Mouse (Mus musculus) lung, adult 18-20 months (tissue): ENCODE measurements around the gene Gper1.
A peak's percentile ranks its signal among the peaks of the same experiment; 100 is the strongest.
"Not testable (repeated sequence)": the region's sequence is repeated elsewhere in the genome, so short reads cannot be mapped to it uniquely, and the experiment has no call there.

Experiments
- DNase-seq, 2 experiments: peaks; one replicate each; pipeline ENCODE4 v3.0.0; 2022; ENCODE audit warnings: mixed read lengths in 2 of 2

The Gper1 gene

DNA sequence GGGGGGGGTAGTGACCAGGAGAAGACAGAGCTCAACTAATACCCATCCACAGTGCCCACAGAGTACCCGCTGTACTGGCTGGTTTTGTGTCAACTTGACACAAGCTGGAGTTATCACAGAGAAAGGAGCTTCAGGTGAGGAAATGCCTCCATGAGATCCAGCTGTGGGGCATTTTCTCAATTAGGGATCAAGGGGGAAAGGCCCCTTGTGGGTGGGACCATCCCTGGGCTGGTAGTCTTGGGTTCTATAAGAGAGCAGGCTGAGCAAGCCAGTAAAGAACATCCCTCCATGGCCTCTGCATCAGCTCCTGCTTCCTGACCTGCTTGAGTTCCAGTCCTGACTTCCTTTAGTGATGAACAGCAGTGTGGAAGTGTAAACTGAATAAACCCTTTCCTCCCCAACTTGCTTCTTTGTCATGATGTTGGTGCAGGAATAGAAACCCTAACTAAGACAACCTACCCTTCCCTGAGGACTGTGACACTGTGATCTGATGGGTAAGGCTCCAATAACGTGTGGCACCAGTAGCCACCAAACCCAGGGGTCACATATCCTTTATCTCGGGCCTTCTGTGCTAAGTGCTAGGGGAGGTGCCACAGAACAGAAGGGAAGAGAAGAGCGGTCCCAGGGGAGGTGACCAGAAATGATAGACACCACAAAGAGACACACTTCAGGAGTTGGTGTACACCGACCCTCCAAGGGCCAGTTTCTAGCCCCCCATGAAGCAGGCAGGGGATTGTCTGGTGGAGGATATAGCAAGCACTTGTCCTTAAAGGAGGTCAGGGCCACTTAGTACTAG, 32.4 kb upstream of the Gper1 start:
- DNase-seq: not testable (repeated sequence)

DNA sequence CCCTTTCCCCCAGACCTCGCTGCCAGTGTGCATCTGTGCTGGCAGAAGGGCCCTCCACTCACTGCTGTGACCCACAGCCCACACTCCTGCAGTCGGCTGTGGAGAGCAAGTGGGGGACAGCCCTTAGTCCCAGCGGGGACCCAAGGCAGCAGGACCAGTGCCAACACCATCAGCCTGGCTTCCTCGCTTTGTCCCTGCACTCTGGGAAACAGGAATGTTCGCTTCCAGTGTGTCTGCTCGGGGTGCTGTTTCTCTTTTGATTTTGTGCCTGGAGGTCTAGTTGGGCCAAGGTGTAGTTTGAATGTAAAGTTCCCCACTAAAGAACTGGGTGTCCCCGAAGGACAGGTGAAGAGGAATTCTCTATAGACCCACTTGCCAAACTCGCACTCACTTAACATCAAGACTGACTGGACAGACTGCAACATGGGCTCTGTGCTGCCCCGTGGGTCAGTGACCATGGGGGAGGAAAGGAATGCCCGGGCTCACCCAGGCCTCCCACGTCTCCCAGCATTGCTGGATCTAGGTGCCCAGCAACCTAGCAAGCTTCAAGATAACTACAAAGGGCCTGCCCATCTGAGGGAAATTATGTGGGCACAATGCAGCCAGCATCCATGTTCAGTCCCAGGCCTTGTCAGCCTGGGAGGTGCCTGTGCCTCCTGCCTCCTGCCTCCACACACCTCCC, 31.5 kb upstream of the Gper1 start:
- no peak for DNase-seq

DNA sequence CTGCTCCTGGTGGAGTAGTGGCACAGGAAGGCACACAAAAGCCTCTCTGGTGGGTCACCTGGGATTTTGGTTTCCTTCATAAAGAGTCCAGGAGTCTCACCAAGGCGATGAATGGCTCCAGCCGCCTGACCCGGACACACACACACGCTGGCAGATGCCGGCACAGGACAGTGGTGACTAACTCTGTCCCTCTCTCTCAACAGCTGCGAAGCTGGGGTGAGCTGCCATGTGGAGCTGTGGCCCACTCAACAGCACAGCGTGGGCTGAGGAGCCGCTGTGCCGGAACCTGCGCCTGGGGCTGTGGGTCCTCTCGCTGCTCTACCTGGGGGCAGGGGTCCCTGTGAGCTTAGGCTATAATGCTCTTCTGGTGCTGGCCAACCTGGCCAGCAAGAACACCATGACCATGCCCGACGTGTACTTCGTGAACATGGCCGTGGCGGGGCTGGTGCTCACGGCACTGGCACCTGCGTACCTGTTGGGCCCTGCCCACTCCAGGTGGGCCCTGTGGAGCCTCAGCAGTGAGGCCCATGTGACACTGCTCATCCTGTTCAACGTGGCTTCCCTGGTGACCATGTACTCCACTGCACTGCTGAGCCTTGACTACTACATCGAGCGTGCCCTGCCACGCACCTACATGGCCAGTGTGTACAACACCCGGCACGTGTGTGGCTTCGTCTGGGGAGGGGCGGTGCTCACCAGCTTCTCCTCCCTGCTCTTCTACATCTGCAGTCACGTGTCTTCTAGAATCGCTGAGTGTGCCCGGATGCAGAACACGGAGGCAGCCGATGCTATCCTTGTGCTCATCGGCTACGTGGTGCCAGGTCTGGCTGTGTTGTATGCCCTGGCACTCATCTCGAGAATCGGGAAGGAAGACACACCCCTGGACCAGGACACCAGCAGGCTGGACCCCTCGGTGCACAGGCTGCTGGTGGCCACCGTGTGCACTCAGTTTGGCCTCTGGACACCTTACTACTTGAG, 30.4 kb upstream of the Gper1 start:
- DNase-seq: no peak

DNA sequence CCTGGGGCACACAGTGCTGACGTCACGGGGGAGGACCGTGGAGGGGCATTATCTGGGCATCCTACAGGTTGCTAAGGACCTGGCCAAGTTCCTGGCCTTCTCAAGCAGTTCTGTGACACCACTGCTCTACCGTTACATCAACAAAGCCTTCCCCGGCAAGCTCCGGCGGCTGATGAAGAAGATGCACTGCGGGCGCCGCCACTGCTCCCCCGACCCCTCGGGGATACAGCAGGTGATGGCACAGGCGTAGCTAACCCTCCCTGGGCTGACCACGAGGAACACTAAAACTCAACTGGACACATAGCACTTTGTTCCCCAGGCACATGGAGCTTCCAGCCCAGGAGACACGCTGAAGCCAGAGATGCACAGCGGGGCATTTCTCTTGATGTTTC, 29.8 kb upstream of the Gper1 start:
- DNase-seq: no peak

DNA sequence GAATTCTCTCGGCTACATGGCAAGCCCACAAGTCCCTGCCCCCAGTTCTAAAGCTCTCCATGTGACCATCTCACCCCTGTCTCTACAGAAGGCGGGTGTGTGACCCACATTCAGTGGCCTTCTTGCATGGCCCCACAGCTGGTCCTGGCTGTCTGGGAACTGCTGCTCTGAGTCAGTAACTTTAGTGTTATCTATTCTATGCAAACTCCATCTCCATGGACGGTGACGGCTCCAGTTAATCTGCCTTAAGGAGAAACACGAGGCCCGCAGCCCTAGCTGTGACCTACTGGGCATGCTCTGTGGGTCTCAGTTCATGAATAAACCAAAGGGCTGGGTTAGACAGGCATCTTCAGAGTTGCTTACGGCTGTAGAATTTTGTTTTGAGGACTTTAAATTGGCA, 28.6 kb upstream of the Gper1 start:
- DNase-seq: no peak

DNA sequence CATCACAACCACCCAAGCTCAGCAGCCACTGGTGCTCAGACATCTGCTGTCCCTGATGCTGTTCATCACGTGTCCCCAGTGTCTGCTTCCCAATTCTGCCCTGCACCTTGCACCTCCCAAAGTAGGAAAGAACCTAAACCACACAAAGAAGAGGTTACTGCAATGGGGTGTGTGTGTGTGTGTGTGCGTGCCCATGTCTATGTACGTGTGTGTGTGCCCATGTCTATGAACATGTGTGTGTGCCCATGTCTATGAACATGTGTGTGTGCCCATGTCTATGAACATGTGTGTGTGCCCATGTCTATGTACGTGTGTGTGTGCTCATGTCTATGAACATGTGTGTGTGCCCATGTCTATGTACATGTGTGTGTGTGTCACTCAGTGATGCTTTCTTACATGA, 27.4 kb upstream of the Gper1 start:
- DNase-seq: no peak

DNA sequence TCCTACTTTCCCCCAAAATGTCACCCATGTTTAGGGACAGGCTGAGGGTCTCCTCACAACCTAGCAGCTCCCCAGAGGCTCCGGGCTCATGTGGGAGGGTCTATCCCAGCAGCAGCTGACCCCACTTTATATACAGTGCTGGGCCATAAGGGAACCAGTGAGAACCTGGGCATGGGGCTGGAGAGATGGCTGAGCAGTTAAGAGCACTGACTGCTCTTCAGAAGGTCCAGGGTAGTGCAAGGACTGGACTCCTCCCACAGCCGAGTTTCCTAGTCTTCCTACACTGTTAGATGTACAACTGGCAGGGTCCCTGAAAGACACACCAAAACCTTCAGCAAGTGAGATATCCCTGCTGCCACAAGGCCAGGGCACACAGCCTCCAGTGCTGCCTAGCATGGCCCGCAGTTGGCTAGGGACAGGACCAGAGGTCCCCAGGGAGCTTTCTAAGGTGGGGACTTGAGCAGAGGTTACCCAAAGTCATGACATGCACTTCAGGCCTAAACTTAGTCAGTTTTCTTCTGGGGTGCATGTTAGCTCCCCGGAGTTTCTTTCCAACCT, 25.5 kb upstream of the Gper1 start:
- DNase-seq: no peak

DNA sequence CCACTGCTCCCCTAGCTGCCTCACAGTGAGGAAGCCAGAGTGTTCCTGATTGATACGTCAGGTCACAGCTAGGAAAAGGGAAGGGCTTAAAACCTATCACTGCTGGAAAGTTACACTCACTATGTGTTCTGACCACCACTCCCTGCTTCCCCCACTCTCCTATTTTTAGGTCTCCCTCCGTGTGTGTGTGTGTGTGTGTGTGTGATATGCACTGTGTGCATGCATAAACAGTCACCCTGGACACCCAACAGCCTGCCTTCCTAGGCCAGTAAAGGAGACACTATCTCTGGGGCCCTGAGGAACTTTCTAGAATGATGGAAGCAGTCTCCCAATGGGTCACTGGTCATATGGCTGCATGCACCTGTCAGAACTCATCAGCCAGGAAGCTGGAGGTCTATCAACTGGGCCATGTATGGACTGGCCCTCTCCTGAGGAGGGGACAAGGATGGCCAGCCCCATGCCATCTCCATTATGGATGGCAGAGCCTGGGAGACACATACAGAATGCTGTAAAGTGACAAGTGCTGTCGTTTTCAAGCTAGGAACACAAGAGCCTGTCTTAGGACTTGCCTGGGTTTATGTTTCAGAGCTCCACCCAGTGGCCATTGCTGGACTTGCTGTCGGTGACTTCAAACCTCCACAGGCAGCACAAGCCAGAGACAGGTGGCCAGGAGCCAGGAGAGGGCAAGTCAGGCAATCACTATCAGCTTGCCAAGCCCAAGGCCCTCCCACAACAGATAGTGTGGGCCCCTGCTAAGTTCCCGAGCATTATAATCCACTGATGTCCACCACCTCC, 24.8 kb upstream of the Gper1 start:
- DNase-seq: peak; percentile 93 to 95

DNA sequence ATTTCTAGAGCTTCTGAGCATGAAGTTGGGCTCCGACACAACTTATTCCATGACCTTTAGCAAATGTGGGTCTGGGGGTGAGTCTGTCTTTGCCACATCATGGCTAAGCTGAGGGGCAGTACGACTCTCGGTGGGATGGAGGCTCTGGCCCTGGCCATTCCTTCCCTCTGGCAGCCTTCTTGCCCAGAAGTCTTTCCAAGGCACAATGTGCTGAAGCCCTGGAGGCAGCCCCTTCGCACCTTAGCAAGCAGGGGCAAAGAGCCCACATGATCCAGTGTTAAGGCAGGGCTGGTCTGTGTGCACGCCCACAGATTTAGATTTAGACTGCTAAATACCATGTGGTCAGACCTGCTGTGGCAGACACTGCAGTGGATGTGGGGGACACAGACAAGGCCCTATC, 24.2 kb upstream of the Gper1 start:
- DNase-seq: no peak

DNA sequence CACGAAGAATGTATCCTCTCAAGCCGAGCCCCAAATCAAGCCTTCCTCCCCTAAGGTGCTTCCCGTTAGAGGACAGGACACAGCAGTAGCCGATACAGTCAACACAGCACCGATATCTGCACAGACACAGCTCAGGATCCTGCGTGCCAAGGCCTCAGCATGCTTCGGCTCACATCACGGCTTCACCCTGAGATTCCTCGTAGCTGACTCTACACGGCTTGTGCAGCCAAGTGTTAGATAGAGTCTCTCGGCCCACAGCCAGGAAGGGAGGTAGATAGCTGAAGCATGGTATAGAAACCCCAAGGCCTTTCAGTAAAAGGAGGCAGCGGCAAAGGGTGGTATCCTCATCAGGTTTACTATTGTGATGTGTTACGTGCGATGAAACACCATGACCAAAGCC, 23.0 kb upstream of the Gper1 start:
- no peak for DNase-seq

DNA sequence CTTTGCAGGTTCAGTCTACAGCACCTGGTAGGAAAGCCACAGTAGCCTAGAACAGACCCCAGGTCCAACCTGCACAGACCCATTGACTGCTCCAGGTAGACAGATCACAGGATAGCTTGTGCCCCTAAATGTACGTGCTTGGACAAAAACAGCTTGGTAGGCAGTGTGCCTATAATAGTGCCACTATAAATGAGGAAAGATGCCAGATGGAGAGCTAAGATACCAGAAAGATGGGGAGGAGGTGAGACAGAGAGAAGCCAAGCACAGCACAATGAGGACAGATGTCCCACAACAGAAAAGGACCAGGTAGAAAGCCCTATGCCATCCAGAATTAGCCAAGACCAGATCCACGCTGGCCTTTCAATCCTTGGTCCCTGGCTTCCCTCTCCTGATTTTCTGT, 20.8 kb upstream of the Gper1 start:
- DNase-seq: no peak

DNA sequence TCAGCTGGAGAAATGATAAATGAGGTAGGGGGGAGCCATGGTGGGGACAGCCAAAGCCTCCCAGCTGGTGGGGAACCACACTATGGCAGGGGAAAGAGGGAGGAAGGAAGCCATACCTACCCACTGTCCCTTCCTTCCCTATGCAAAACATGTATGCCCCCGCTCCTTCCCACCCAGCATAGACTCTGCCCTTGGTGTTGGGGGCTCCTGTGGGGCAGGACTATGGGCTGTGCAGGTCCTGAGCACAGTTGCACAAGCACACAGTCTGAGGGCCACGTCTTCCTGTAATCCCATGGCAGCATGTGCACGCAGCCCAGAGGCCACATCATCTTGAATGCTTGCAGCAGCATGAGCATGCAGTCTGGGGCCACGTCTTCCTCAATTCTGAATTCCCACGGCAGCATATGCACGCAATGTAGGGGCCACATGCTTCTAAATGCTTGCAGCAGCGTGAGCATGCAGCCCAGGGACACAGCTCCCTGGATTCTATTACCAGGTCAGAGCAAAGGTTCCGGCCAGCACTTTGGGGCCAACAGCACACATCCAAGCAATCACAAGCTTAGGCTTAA, 19.2 kb upstream of the Gper1 start:
- no peak for DNase-seq

DNA sequence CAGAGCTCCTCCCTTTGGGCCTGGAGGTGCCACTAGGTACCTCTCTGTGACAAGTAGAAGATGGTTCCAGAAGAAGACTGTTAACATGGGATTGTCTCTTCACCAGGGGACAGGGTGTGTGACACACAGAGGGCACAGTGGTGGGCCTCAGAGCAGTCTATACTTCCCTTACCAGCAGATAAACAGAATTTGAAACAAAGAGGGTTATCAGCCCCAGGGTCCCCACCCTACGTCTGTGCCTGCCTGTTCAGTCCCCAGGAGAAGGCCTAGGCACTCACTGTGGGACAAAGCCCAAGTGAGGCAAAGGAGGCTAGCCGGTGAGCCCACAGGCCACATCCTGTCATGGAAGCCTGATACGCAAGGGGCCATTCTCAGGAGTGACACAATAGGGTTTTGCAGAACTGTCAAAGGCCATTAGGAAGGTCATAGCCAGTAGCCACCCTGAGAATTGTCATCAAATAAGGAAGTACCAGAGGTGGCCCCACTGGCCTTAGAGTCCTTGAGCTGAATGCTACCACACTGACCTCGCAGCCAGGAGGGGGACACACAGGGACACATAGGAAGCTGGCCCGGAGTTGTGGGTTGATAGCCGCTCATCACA, 18.1 kb upstream of the Gper1 start, which contains the start of gene C130050O18Rik:
Gene C130050O18Rik (plus strand): TSS at position 480 of the 601 bp plus-strand sequence.
- DNase-seq: peak in 1 of 2 experiments; percentile 43

DNA sequence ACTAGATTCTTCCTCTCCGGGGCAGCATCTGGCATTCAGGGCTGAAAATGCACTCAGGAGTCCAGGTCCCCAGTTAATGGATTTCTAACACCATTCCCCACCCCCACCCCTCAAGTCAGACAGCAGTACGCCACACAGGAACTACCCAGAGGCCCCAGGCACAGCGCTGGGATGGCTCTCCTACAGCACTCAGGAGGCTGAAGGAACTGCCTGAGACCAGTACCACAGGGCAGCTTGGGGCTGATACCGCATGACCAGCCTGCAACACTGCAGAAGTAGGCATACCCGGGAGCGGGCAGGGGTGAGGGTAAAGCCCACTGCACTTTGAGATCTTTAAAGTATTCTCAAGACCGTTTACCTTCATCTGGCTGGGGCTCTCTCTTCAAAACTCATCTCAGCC, 17.5 kb upstream of the Gper1 start:
- no peak for DNase-seq

DNA sequence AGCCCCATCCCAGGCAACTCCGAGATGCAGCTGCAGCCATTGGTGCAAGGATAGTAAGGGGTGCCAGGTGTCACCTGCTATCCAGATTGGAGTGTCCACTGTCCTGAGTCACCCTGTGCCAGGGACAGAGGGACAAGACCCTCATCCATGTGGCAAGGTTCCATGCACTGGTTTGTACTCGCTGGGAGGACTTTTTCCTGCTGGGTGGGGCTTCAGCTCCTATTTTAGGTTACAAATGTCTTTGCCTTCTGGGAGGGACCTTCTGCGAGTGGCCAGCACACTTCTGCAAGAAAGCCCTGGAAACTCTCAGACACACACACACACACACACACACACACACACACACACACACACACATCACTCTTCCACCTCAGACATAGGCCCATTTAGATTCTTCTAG, 17.0 kb upstream of the Gper1 start:
- DNase-seq: peak in 1 of 2 experiments; percentile 41

DNA sequence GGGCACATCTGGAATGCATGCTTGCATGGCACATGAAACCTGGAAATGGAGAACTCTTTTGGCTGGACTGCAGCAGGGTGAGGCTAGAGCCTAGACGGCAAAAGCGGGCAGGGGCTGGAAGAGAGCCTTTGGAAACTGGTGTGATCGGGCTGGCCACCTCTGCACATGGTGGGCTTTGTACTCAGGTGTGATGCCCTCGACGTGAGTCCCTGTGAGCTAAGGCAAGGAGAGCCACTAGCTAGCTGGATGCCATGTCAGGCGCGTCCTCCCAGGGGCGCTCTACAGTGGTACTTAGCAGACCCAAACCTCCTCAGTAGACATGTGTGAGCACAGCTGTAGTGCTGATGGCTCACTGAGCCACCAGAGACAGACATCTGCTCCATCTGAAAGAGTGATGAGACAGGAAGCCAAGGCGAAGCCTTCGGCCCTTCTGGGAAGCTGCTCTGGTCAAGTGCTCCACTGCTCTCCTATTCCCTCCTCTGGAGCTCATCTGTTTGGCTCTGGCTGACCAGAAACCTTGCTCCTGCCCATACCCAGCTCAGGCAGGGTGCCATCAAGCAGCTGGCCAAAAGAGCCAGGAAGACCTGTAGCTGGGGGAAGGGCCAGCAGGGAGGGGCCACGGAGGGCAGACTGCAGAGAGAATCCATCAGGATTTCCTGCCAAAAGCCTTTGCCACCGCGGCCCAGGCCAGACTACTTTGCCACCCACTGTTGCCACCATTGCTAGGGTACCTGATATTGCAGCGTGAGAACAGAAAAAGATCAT, 15.6 kb upstream of the Gper1 start:
- DNase-seq: no peak

DNA sequence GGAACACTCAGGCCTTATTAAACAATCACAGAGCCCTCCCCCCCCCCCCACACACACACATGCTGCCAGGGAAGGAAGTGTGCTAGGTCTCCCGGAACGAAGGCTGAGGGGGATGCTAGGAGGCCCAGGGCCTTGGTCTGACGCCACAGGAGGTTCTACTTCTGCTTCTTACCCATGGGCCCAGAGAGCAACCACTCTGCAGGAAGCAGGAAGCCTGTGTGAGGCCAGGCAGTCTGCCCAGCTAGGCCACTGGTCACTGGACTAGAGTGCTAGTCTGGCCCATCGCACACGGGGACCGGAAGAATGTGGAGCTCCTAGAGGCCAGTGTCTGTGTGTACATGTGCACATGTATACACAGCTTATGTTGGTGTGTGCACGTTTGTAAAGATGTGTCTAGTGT, 14.4 kb upstream of the Gper1 start:
- peak; percentile 47 to 51 for DNase-seq

DNA sequence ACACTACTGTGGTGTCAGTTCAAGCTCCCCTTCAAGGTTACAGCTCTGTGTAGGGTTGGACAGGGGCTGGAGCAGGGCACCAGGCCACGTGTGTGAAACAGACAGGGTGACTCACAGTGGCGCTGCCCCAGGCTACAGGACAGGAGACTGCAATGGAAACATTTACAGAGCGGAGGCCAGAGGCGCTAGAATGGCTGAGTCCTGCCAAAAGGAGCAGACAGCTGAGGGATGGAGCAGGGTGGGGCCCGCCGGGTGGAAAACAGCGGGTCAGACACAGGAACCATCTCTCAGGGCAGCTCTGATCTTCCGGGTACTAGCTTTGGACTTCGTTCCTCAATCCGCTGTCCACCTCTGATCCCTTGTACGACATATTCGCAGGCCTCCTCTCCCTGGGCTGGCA, 13.5 kb upstream of the Gper1 start:
- peak; percentile 77 to 79 for DNase-seq

DNA sequence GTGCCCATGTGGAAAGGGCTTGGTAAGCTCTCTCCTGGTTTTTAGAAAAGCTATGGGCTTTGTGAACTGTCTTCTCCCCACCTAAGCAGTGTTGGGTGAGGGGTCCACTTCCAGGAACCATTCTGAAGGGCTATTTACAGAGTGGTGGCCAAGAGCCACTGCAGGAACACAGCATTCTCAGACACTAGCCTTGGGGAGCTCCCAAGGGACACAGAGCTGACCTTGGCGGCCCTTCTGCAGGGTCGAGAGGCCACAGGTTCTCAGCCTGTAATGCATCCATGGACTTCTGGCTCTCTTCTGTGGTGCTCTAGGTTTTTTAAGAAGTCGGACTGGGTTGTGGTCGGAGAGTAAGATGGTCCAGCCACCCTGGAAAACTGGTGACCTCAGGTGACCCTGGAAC, 12.9 kb upstream of the Gper1 start:
- no peak for DNase-seq

DNA sequence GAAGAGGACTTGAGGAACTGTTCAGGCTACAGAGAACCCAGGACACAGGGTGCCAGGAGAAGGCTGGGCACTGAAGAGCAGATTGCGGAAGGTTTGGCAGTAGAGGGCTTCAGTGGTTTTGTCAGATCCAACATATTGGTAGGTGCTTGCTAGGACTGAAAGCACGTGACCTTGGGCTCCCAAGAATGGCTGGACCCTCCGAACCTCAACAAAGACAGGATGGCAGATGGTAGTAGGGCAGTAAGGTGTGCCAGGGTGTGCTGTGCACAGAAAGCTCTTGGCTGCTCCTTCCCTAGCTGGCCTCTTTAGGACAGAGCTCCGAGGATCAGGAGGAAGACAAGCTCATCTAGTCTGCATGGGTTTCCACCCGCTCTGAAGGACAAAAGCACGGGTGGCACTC, 11.8 kb upstream of the Gper1 start:
- no peak for DNase-seq
